Mouse (Mus musculus) thymus, adult 2 months (tissue): ENCODE results near the gene Nlrc4. TPM values are rescaled to one million over a fixed set of nuclear protein-coding genes. Genes with fewer than 3 reads are reported as not detected.
A peak's percentile ranks its signal among the peaks of the same experiment; 100 is the strongest.

Experiments
- DNase-seq: peaks from one replicate; pipeline ENCODE4 v3.0.0; 2021
- H3K27ac ChIP-seq: fragments of 200-500 bp; 2 replicates; pipeline ENCODE4 v1.5.1; 2012; ENCODE audit warnings: low read length, control low read depth; ENCODE audit not compliant: control insufficient read depth, insufficient read depth
- H3K27me3 ChIP-seq: fragments of 200-500 bp; 2 replicates; pipeline ENCODE4 v1.6.1; 2012; ENCODE audit warnings: mild to moderate bottlenecking, low read length, moderate library complexity, mixed read lengths; ENCODE audit not compliant: control insufficient read depth, insufficient read depth
- H3K36me3 ChIP-seq: fragments of 200-500 bp; 2 replicates; pipeline ENCODE4 v1.6.1; 2012; ENCODE audit warnings: mild to moderate bottlenecking, low read length, moderate library complexity; ENCODE audit not compliant: control insufficient read depth, insufficient read depth
- H3K4me1 ChIP-seq: fragments of 200-500 bp; replicated peaks from 2 replicates; pipeline ENCODE4 v1.6.1; 2012; ENCODE audit warnings: low read length; ENCODE audit not compliant: control insufficient read depth, insufficient read depth
- H3K4me3 ChIP-seq: fragments of 200-500 bp; 2 replicates; pipeline ENCODE4 v1.5.1; 2012; ENCODE audit warnings: mild to moderate bottlenecking, low read length, control low read depth, moderate library complexity; ENCODE audit not compliant: control insufficient read depth, insufficient read depth
- CTCF ChIP-seq: fragments of 200-500 bp; IDR thresholded peaks from 2 replicates; pipeline ENCODE4 v1.5.1; 2012; ENCODE audit warnings: mild to moderate bottlenecking, control low read depth, low read length, moderate library complexity, borderline replicate concordance; ENCODE audit not compliant: control insufficient read depth, poor library complexity, insufficient read depth; ENCODE audit errors: extremely low read depth
- POLR2A ChIP-seq: fragments of 200-500 bp; IDR thresholded peaks from 2 replicates; pipeline ENCODE4 v1.6.1; 2012; ENCODE audit warnings: mild to moderate bottlenecking, low read length, control low read depth, moderate library complexity; ENCODE audit not compliant: control insufficient read depth, poor library complexity, insufficient read depth; ENCODE audit errors: extremely low read depth
- WGBS: fragments of 180-500 bp; shearing (Covaris S2); methylation state at CpG from one replicate; pipeline ENCODE4 v1.1.7; 2018; 5-methylcytosine and 5-hydroxymethylcytosine counted together
- polyA plus RNA-seq: library from polyadenylated mRNA; depleted of rRNA; stranded (reverse); fragments of >200 nt; gene quantifications from 2 replicates; pipeline ENCODE4 v1.2.3, GENCODE M21; 2012

Nlrc4 gene
- polyA plus RNA-seq, 1 experiment = 0.35 TPM

- no peak for DNase-seq
- WGBS = 90% methylated on average over 5 of the region's 5 CpGs
- Histone ChIP-seq H3K27me3 (no peaks in the 10 kb centered on the region), H3K4me3 (no peak overlapping the region), H3K36me3 (no peaks in the 10 kb centered on the region), H3K4me1 (no peaks in the 10 kb centered on the region), H3K27ac (no peak overlapping the region)
- no peak for TF ChIP-seq CTCF
- no peak for TF ChIP-seq POLR2A
These were observed 26.3 kb downstream of the Nlrc4 start for GRCm38 (mm10) chr17:74432631-74433030.

- Histone ChIP-seq H3K27ac (no peak overlapping the region), H3K36me3 (no peaks in the 10 kb centered on the region; the same call in 1 of the 2 replicates), H3K27me3 (no peaks in the 10 kb centered on the region), H3K4me3 (no peak overlapping the region), H3K4me1 (no peaks in the 10 kb centered on the region)
- WGBS = 88% methylated on average over 13 of the region's 13 CpGs
- DNase-seq = peak; percentile 4
- TF ChIP-seq POLR2A (no peak), CTCF (0 out of 2 replicates have a peak, but pooled peaks have one; percentile 17)
These were observed 27.5 kb downstream of the Nlrc4 start for GRCm38 (mm10) chr17:74431481-74431880.

GRCm38 (mm10) chr17:74430074-74430473 is 28.9 kb downstream of the Nlrc4 start:
- no peak overlapping the region for H3K4me3 ChIP-seq
- H3K4me1 ChIP-seq = no peaks in the 10 kb centered on the region
- TF ChIP-seq CTCF (no peak), POLR2A (no peak)
- no peaks in the 10 kb centered on the region for H3K27me3 ChIP-seq
- DNase-seq = no peak
- H3K36me3 ChIP-seq = no peaks in the 10 kb centered on the region; the same call in 1 of the 2 replicates
- no peak overlapping the region for H3K27ac ChIP-seq
- WGBS = 93% methylated on average over 8 of the region's 8 CpGs

GRCm38 (mm10) chr17:74424401-74425005 is 34.4 kb downstream of the Nlrc4 start:
- H3K27me3 ChIP-seq = no peaks in the 10 kb centered on the region
- WGBS = 98% methylated on average over 12 of the region's 12 CpGs
- DNase-seq = no peak
- H3K27ac ChIP-seq = no peak overlapping the region
- H3K36me3 ChIP-seq = peaks cover 28% of the 10 kb centered on the region
- H3K4me3 ChIP-seq = no peak overlapping the region
- H3K4me1 ChIP-seq = no peaks in the 10 kb centered on the region
- TF ChIP-seq POLR2A (no peak), CTCF (no peak)

GRCm38 (mm10) chr17:74420656-74421055 is 38.3 kb downstream of the Nlrc4 start:
- Histone ChIP-seq H3K27me3 (no peaks in the 10 kb centered on the region), H3K4me3 (no peak overlapping the region), H3K4me1 (no peaks in the 10 kb centered on the region), H3K27ac (no peak overlapping the region), H3K36me3 (peaks cover 46% of the 10 kb centered on the region)
- no peak for TF ChIP-seq POLR2A
- TF ChIP-seq CTCF = no peak
- WGBS = 94% methylated on average over 2 of the region's 2 CpGs
- DNase-seq = no peak

GRCm38 (mm10) chr17:74418171-74418570 is 40.8 kb downstream of the Nlrc4 start:
- TF ChIP-seq POLR2A (no peak), CTCF (no peak)
- Histone ChIP-seq H3K27ac (no peak overlapping the region), H3K4me1 (no peaks in the 10 kb centered on the region), H3K27me3 (no peaks in the 10 kb centered on the region), H3K4me3 (no peak overlapping the region), H3K36me3 (peaks cover 37% of the 10 kb centered on the region)
- DNase-seq = no peak
- 95% methylated on average over 4 of the region's 4 CpGs for WGBS
